Mouse (Mus musculus) liver, embryonic 16.5 days (tissue): Measurements from ENCODE around the gene Ptpra. TPM values are rescaled to one million over a fixed set of nuclear protein-coding genes. Genes with fewer than 3 reads are reported as not detected.

Experiments used
- ATAC-seq: fragments of 200-750 bp; cut with Nextera tagmentation; 2 replicates; pipeline ENCODE4 v1.8.0; 2017; ENCODE audit warnings: low read depth, mild to moderate bottlenecking, moderate number of reproducible peaks, moderate library complexity
- H3K27ac ChIP-seq: fragments of 300-500 bp; sonication (generic); 2 replicates; pipeline ENCODE4 v1.5.1; 2014; ENCODE audit warnings: mild to moderate bottlenecking, low read length
- H3K27me3 ChIP-seq: fragments of 300-500 bp; sonication (generic); 2 replicates; pipeline ENCODE4 v1.6.1; 2014; ENCODE audit warnings: low read depth, low read length, mixed read lengths; ENCODE audit not compliant: control insufficient read depth, insufficient read depth
- H3K36me3 ChIP-seq: fragments of 300-500 bp; sonication (generic); 2 replicates; pipeline ENCODE4 v1.6.1; 2014; ENCODE audit warnings: mild to moderate bottlenecking; ENCODE audit not compliant: control insufficient read depth, insufficient read depth
- H3K4me1 ChIP-seq: fragments of 300-500 bp; sonication (generic); 2 replicates; pipeline ENCODE4 v1.6.1; 2014; ENCODE audit warnings: low read depth, low read length, mixed read lengths; ENCODE audit not compliant: control insufficient read depth
- H3K4me2 ChIP-seq: fragments of 300-500 bp; sonication (generic); 2 replicates; pipeline ENCODE4 v1.6.1; 2014; ENCODE audit warnings: low read depth, low read length, mixed read lengths
- H3K4me3 ChIP-seq: fragments of 300-500 bp; sonication (generic); 2 replicates; pipeline ENCODE4 v1.5.1; 2014; ENCODE audit warnings: low read depth, mild to moderate bottlenecking, low read length
- H3K9ac ChIP-seq: fragments of 300-500 bp; sonication (generic); 2 replicates; pipeline ENCODE4 v1.6.1; 2014; ENCODE audit warnings: low read depth, low read length
- H3K9me3 ChIP-seq: fragments of 300-500 bp; sonication (generic); replicated peaks from 2 replicates; pipeline ENCODE4 v1.6.1; 2016; ENCODE audit warnings: low read length; ENCODE audit not compliant: control insufficient read depth
- WGBS: fragments of 180-500 bp; shearing (Covaris S2); extraction: QIAGEN DNeasy Blood & Tissue Kit; methylation state at CpG from one replicate; pipeline ENCODE4 v1.1.7; 2014; ENCODE audit not compliant: insufficient replicate concordance; 5-methylcytosine and 5-hydroxymethylcytosine counted together
- polyA plus RNA-seq: library from polyadenylated mRNA; unstranded; fragments of >200 nt; fragmentation: Nextera tagmentation; extraction: Ambion mirVana; gene quantifications from 2 replicates; pipeline ENCODE4 v1.2.1, GENCODE M21; 2015

The Ptpra gene
- polyA plus RNA-seq, 1 experiment from 2014 or later: 29.6 TPM

DNA sequence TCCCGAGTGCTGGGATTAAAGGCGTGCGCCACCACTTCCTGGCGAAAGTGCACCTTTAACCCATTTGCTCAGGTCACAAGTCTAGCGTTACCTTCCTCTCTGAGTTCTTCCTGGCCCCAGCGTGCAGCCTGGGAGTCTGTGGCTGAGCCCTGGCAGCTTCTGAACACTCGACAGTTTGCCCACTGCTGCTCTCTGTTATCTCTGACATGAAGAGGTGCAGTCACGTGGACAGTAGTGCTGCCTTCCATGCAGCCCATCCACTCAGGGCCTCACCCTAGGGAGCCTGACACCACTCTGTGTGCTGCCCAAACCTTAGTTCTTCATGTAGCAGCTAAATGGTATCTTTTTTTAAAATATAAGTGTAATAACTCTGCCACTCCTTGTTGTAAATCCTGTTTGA lies 96.9 kb downstream of the Ptpra start:
- ATAC-seq: peak; percentile 82
- H3K36me3 ChIP-seq: peaks cover 30% of the 10 kb centered on the region

DNA sequence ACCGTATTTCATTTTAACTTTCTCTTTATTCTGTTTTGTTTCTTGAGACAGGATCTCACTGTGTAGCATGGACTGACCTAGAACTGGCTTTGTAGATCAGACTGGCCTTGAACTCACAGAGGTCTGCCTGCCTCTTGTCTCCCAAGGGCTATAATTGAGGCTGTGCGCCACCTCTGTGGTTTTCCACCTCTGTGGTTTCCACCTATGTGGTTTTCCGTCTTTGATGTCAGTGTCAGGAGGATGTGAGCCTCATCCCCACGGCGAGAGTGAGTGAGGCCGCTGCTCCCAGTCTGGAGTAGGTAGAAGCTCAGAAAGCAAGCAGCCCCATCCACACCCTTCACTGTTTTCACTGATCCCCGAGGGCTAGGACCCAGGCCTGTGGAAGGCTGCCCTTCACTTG lies 104.8 kb downstream of the Ptpra start:
- 73% methylated on average over 7 of the region's 7 CpGs for WGBS
- H3K4me3 ChIP-seq: no peak overlapping the region
- ATAC-seq: no peak
- H3K36me3 ChIP-seq: peaks cover 10% of the 10 kb centered on the region
- H3K4me1 ChIP-seq: no peaks in the 10 kb centered on the region
- no peak overlapping the region for H3K4me2 ChIP-seq
- no peak overlapping the region for H3K27ac ChIP-seq
- H3K9ac ChIP-seq: no peak overlapping the region
- no peaks in the 10 kb centered on the region for H3K27me3 ChIP-seq
- H3K9me3 ChIP-seq: no peaks in the 10 kb centered on the region

More for the DNA sequence above, 96.9 kb downstream of the Ptpra start:
- Histone ChIP-seq H3K27ac (no peak overlapping the region), H3K4me3 (no peak overlapping the region), H3K9me3 (no peaks in the 10 kb centered on the region), H3K27me3 (no peaks in the 10 kb centered on the region), H3K9ac (no peak overlapping the region), H3K4me2 (no peak overlapping the region), H3K4me1 (no peaks in the 10 kb centered on the region; the same call in 1 of the 2 replicates)
- 49% methylated on average over 8 of the region's 8 CpGs for WGBS

DNA sequence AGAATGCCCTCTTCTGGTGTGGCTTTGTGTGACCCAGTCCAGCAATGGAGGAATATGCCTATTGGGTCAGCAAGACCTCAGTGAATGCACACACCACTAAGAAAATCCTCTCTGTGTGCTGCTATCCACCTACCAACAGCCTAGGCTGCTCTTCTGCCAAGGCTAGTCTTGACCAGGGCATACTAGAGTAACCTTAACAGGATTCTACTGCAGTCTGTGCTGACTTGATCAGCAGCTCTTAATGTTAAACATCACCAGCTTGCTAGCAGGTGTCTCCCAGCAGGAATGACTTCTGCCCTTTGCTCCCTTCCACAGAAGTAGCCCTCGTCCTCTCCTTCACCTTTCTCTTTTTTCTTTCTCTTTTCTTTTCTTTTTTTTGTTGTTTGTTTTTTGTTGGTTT lies 106.2 kb downstream of the Ptpra start:
- Histone ChIP-seq H3K27ac (no peak overlapping the region), H3K4me1 (no peaks in the 10 kb centered on the region)
- WGBS: 65% methylated on average over 1 of the region's 1 CpGs

DNA sequence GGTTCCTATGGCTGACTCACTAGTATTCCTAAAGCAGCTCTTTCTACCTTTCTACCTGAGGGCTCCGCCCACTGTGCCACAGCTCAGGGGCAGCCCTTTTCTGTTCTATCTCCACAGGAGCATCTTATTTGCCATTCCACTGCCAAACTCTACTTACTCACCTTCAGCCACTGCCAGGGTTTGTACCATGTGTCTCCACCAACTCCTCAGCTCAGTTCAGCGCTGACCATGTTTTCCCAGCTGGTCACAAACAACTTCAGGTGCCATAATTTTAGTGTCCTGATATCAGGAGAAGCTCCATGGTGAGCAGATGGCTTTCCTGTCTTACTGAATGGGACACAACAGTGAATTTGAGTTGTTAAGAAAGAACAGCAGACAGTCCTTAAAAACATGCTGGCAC lies 107.4 kb downstream of the Ptpra start:
- WGBS: 87% methylated on average over 2 of the region's 2 CpGs

More for the DNA sequence above, 106.2 kb downstream of the Ptpra start:
- Histone ChIP-seq H3K27me3 (no peaks in the 10 kb centered on the region), H3K4me3 (no peak overlapping the region), H3K9ac (no peak overlapping the region), H3K4me2 (no peak overlapping the region), H3K9me3 (no peaks in the 10 kb centered on the region), H3K36me3 (peaks cover 10% of the 10 kb centered on the region)
- ATAC-seq: no peak

DNA sequence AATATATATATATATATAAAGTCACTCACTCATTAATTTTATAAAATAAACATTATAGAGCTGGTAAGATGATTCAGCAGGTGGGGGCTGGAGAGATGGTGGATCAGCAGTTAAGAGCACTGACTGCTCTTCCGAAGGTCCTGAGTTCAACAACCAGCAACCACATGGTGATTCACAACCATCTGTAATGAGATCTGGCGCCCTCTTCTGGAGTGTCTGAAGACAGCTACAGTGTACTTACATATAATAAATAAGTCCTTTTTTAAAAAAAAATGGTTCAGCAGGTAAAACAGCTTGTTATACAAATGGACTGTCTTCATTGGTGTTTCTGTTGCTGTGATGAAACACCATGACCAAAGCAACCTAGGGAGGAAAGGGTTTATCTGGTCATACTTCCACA lies 107.9 kb downstream of the Ptpra start:
- no peak overlapping the region for H3K4me2 ChIP-seq
- 54% methylated on average over 2 of the region's 2 CpGs for WGBS
- no peak for ATAC-seq

More for the DNA sequence above, 107.4 kb downstream of the Ptpra start:
- peaks cover 7% of the 10 kb centered on the region for H3K36me3 ChIP-seq
- no peak overlapping the region for H3K27ac ChIP-seq
- no peak for ATAC-seq
- no peaks in the 10 kb centered on the region for H3K9me3 ChIP-seq
- no peaks in the 10 kb centered on the region for H3K27me3 ChIP-seq
- no peak overlapping the region for H3K4me3 ChIP-seq
- H3K4me1 ChIP-seq: no peaks in the 10 kb centered on the region
- H3K9ac ChIP-seq: no peak overlapping the region
- H3K4me2 ChIP-seq: no peak overlapping the region

DNA sequence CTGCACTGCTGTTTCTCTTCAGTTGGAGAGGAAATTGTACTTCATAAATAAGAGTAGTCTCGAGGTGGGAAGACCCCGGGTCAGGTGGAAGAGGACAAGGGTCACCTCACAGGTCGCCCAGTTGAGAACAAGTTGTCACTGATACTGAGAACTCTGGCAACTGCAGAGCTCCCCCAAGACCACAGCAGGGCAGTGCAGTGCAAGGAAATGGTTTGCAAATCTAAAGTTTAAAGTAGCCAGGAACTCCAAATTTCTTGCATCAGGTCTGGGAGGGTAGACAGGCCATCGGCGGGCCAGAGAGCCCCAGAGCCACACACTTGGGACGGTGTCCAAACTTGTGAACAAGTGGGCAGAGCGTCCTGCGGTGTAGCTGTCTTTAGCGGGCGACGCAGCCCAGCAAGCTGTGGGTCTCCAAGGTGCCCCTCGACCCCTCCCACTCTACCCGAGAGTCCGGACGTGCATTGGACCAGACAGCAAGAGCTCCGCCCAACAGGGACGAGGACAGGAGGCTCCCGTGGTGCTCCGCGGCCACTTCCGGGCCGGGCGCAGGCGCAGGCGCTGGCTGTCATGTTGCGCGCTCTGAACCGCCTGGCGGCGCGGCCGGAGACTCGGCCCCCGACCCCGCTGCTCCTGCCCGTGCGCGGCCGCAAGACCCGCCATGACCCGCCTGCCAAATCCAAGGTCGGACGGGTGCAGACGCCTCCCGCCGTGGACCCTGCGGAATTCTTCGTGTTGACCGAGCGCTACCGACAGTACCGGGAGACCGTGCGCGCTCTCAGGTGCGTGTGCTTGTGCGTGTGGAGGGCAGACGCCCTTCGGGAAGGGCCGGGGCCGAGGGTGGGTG lies 113.4 kb downstream of the Ptpra start, which contains the start of gene Mrps26:
Gene Mrps26, plus strand, starts transcription at position 531 of the 844 bp plus-strand sequence.
- H3K27ac ChIP-seq: peak within 1 kb of the TSS; percentile 61
- no peaks in the 10 kb centered on the region for H3K27me3 ChIP-seq
- 0% methylated on average over 61 of the region's 61 CpGs for WGBS
- ATAC-seq: peak; percentile 99
- H3K9ac ChIP-seq: peak within 1 kb of the TSS; percentile 89
- peak within 1 kb of the TSS; percentile 87 for H3K4me3 ChIP-seq
- peak within 1 kb of the TSS; percentile 84 for H3K4me2 ChIP-seq
- 0 out of 2 replicates have a peak, but pooled peaks cover 8% of the 10 kb centered on the region for H3K36me3 ChIP-seq
- H3K9me3 ChIP-seq: no peaks in the 10 kb centered on the region
- peaks cover 16% of the 10 kb centered on the region for H3K4me1 ChIP-seq

More for the DNA sequence above, 107.9 kb downstream of the Ptpra start:
- Histone ChIP-seq H3K9ac (no peak overlapping the region), H3K27me3 (no peaks in the 10 kb centered on the region), H3K27ac (no peak overlapping the region), H3K9me3 (no peaks in the 10 kb centered on the region), H3K4me3 (no peak overlapping the region), H3K4me1 (peaks cover 4% of the 10 kb centered on the region), H3K36me3 (peaks cover 7% of the 10 kb centered on the region)

DNA sequence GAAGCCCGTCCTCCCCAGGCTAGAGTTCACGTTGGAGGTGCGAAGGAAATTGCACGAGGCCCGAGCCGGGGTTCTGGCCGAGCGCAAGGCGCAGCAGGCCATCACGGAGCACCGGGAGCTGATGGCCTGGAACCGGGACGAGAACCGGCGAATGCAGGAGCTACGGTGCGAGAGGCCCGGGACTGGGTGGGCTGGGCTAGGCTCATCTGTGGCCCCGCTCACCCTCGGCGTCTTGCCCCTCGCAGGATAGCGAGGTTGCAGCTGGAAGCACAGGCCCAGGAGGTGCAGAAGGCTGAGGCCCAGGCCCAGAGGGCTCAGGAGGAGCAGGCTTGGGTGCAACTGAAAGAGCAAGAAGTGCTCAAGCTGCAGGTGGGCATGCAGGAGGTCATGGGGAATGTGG lies 114.0 kb downstream of the Ptpra start:
- Histone ChIP-seq H3K4me1 (peaks cover 16% of the 10 kb centered on the region), H3K4me2 (peak overlapping the region; percentile 84), H3K27me3 (no peaks in the 10 kb centered on the region), H3K27ac (peak overlapping the region; percentile 39; the same call in 1 of the 2 replicates), H3K9ac (peak overlapping the region; percentile 89), H3K4me3 (peak overlapping the region; percentile 87), H3K9me3 (no peaks in the 10 kb centered on the region), H3K36me3 (0 out of 2 replicates have a peak, but pooled peaks cover 8% of the 10 kb centered on the region)
- peak; percentile 10; the same call in 1 of the 2 replicates for ATAC-seq
- under 1% methylated on average over 23 of the region's 23 CpGs for WGBS

DNA sequence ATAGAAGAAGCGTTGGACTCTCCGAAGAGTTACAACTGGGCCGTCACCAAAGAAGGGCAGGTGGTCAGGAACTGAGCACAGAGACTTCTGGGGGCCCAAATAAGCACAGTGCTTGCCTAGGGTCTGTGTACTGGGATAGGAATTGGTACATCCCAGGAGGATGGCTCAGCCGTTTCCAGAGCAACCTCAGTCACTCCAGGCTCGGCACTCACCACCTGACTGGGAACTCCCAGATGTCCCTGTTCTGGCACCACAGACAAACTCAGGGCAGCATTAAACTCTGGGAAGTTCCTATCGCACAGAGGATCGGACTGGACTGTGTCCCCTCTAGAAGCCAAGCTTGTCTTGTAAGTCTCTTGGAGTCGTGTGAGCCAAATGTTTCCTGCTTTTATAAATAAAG lies 114.9 kb downstream of the Ptpra start:
- H3K36me3 ChIP-seq: 0 out of 2 replicates have a peak, but pooled peaks cover 8% of the 10 kb centered on the region
- H3K27ac ChIP-seq: no peak overlapping the region
- peak overlapping the region; percentile 84; the same call in 1 of the 2 replicates for H3K4me2 ChIP-seq
- no peak overlapping the region; the same call in 1 of the 2 replicates for H3K9ac ChIP-seq
- no peak overlapping the region for H3K4me3 ChIP-seq
- no peaks in the 10 kb centered on the region for H3K27me3 ChIP-seq
- peaks cover 16% of the 10 kb centered on the region for H3K4me1 ChIP-seq
- ATAC-seq: no peak
- WGBS: 85% methylated on average over 8 of the region's 8 CpGs
- H3K9me3 ChIP-seq: no peaks in the 10 kb centered on the region

DNA sequence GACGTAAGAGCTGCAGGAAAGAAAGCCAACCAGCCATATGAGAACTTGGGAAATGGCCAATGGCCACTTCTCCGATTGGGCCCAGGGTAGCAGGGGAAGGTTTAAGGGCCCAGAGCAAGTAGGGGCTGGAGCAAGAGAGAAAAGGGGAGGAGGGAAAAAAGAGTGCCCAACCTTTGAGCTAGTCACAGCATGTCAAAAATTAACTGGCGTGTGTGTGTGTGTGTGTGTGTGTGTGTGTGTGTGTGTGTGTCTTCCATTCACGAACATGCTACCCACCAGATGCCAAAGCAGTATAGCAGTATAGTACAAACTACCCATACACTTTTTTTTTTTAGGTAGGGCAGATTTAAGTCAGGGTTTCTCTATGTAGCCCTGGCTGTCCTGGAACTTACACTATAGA lies 118.8 kb downstream of the Ptpra start:
- Histone ChIP-seq H3K4me1 (peaks cover 8% of the 10 kb centered on the region), H3K9ac (no peak overlapping the region), H3K36me3 (0 out of 2 replicates have a peak, but pooled peaks cover 8% of the 10 kb centered on the region), H3K27ac (no peak overlapping the region), H3K9me3 (no peaks in the 10 kb centered on the region), H3K4me3 (no peak overlapping the region), H3K4me2 (no peak overlapping the region), H3K27me3 (peaks cover 2% of the 10 kb centered on the region; the same call in 1 of the 2 replicates)
- WGBS: 68% methylated on average over 4 of the region's 4 CpGs
- no peak for ATAC-seq
